Mouse (Mus musculus) liver, adult 2 months (tissue): ENCODE results near the gene Arhgef18. TPM values are rescaled to one million over a fixed set of nuclear protein-coding genes. Genes with fewer than 3 reads are reported as not detected.

ENCODE experiments used
- DNase-seq: peaks from one replicate; pipeline ENCODE4 v3.0.0-alpha.2; 2011; ENCODE audit warnings: low read depth, low spot score; ENCODE audit errors: extremely low read depth
- H3K27ac ChIP-seq: fragments of 200-500 bp; replicated peaks from 2 replicates; pipeline ENCODE4 v1.5.1; 2012; ENCODE audit warnings: low read depth, mild to moderate bottlenecking, control low read depth, inconsistent platforms, low read length; ENCODE audit not compliant: insufficient read depth
- H3K27me3 ChIP-seq: fragments of 200-500 bp; 2 replicates; pipeline ENCODE4 v1.6.1; 2012; ENCODE audit warnings: mild to moderate bottlenecking, moderate library complexity, low read length, inconsistent platforms; ENCODE audit not compliant: control insufficient read depth, insufficient read depth
- H3K36me3 ChIP-seq: fragments of 200-500 bp; 2 replicates; pipeline ENCODE4 v1.6.1; 2012; ENCODE audit warnings: low read length, inconsistent platforms; ENCODE audit not compliant: control insufficient read depth, insufficient read depth
- H3K4me1 ChIP-seq: fragments of 200-500 bp; 2 replicates; pipeline ENCODE4 v1.6.1; 2011; ENCODE audit warnings: low read length; ENCODE audit not compliant: control insufficient read depth, insufficient read depth
- H3K4me3 ChIP-seq: fragments of 200-500 bp; 2 replicates; pipeline ENCODE4 v1.5.1; 2011; ENCODE audit warnings: low read depth, mild to moderate bottlenecking, control low read depth, low read length, moderate library complexity; ENCODE audit not compliant: insufficient read depth
- H3K79me2 ChIP-seq: fragments of 200-500 bp; 2 replicates; pipeline ENCODE4 v1.6.1; 2012; ENCODE audit warnings: inconsistent platforms, mild to moderate bottlenecking, low read length, moderate library complexity; ENCODE audit not compliant: control insufficient read depth, insufficient read depth
- H3K9ac ChIP-seq: fragments of 200-500 bp; 2 replicates; pipeline ENCODE4 v1.6.1; 2012; ENCODE audit warnings: low read depth, mild to moderate bottlenecking, control low read depth, inconsistent platforms, low read length
- CTCF ChIP-seq: fragments of 200-500 bp; IDR thresholded peaks from 2 replicates; pipeline ENCODE4 v1.5.1; 2011; ENCODE audit warnings: low read depth, low read length, control low read depth
- POLR2A ChIP-seq: fragments of 200-500 bp; IDR thresholded peaks from 2 replicates; pipeline ENCODE4 v1.6.1; 2011; ENCODE audit warnings: low read length, control low read depth; ENCODE audit not compliant: insufficient read depth; ENCODE audit errors: extremely low read depth
- WGBS: fragments of 180-500 bp; shearing (Covaris S2); methylation state at CpG from one replicate; pipeline ENCODE4 v1.1.7; 2018; 5-methylcytosine and 5-hydroxymethylcytosine counted together
- polyA plus RNA-seq: library from polyadenylated mRNA; depleted of rRNA; stranded (reverse); fragments of >200 nt; gene quantifications from 2 replicates; pipeline ENCODE4 v1.2.3, GENCODE M21; 2012; rRNA removed
- total RNA-seq: library from RNA; depleted of rRNA; stranded (reverse); fragments of >200 nt; gene quantifications from 2 replicates; pipeline ENCODE4 v1.2.3, GENCODE M21; 2014; rRNA removed

The Arhgef18 gene
- 9.7 and 10.7 TPM in 2 replicates for total RNA-seq
- polyA plus RNA-seq = 15.6 and 15.8 TPM in 2 replicates

GRCm38 (mm10) chr8:3392771-3393710 is at the start of gene Arhgef18:
Arhgef18 (plus strand) TSS chr8:3393006.
- Histone ChIP-seq H3K27ac (peak within 1 kb of the TSS; percentile 74), H3K4me3 (peak within 1 kb of the TSS; percentile 83), H3K9ac (peak within 1 kb of the TSS; percentile 82), H3K79me2 (peaks cover 30% of the 10 kb centered on the region; the same call in 1 of the 2 replicates), H3K36me3 (no peaks in the 10 kb centered on the region), H3K4me1 (peaks cover 22% of the 10 kb centered on the region), H3K27me3 (no peaks in the 10 kb centered on the region)
- TF ChIP-seq POLR2A (peak; percentile 78; the same call in 1 of the 2 replicates), CTCF (no peak)
- DNase-seq = peak; percentile 88
- 2% methylated on average over 48 of the region's 48 CpGs for WGBS

- no peak for TF ChIP-seq POLR2A
- no peak for TF ChIP-seq CTCF
- H3K27ac ChIP-seq = no peak overlapping the region
- H3K27me3 ChIP-seq = no peaks in the 10 kb centered on the region
- no peak overlapping the region for H3K9ac ChIP-seq
- DNase-seq = no peak
- WGBS = 97% methylated on average over 6 of the region's 6 CpGs
- H3K36me3 ChIP-seq = no peaks in the 10 kb centered on the region
- peaks cover 6% of the 10 kb centered on the region; the same call in 1 of the 2 replicates for H3K4me1 ChIP-seq
- no peak overlapping the region for H3K4me3 ChIP-seq
- no peaks in the 10 kb centered on the region for H3K79me2 ChIP-seq
These were observed 47.5 kb upstream of the Arhgef18 start for GRCm38 (mm10) chr8:3345337-3345736.

DNA sequence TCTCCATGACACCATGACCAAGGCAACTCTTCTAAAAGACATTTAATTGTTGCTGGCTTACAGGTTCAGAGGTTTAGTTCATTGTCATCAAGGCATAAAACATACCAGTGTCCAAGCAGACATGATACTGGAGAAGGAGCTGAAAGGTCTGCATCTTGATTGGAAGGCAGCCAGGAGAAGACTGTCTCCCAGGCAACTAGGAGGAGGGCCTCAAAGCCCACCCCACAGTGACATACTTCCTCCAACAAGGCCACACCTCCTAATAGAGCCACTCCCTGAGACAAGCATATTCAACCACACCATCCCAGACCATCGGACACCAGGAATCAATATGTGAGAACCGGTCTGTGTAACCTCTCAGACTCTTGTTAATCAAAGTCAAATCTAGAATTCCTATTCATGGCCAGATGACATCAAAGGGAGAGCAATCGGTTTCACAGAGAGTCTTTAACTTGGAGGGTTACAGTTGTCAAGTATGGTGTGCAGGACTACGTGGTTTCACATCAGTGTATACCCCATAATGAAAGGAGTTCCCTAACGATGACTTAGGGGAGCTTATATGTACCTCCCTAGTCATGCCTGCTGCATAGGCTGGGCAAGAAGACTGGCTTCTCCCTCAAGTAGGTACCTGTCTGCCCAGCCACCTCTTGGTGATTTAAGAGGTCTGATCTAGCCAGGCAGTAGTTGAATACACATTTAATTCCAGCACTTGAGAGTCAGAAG is 46.0 kb upstream of the Arhgef18 start:
- Histone ChIP-seq H3K27me3 (no peaks in the 10 kb centered on the region), H3K4me3 (no peak overlapping the region), H3K9ac (no peak overlapping the region), H3K27ac (no peak overlapping the region), H3K4me1 (peaks cover 6% of the 10 kb centered on the region; the same call in 1 of the 2 replicates), H3K36me3 (no peaks in the 10 kb centered on the region), H3K79me2 (no peaks in the 10 kb centered on the region)
- DNase-seq = no peak
- 85% methylated on average over 5 of the region's 5 CpGs for WGBS
- TF ChIP-seq CTCF = no peak
- TF ChIP-seq POLR2A = no peak

- Histone ChIP-seq H3K9ac (no peak overlapping the region), H3K79me2 (no peaks in the 10 kb centered on the region), H3K4me1 (peaks cover 9% of the 10 kb centered on the region), H3K27ac (no peak overlapping the region), H3K4me3 (no peak overlapping the region), H3K27me3 (no peaks in the 10 kb centered on the region), H3K36me3 (no peaks in the 10 kb centered on the region)
- peak; percentile 62 for DNase-seq
- 14% methylated on average over 13 of the region's 13 CpGs for whole genome bisulfite sequencing
- TF ChIP-seq CTCF (no peak), POLR2A (no peak)
These were observed 44.5 kb upstream of the Arhgef18 start for GRCm38 (mm10) chr8:3348142-3348823.

DNA sequence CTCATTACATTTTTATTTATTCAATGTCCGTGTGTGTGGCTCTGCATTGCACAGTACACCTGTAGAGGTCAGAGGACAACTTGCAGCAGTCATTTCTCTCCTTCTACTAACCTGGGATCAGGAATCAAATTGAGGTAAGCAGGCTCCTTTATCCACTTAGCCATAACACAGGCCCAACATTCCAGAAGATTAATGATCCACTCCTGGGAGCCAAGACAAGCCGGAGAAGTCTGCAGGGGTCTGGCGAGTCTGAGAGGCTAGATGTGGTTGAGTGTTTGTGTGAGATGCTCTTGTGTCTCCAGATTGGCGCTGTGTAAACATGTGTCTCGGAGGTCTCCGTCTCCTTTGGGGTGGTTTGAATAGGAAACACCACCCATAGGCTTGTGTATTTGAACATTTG is 42.1 kb upstream of the Arhgef18 start:
- Histone ChIP-seq H3K79me2 (no peaks in the 10 kb centered on the region), H3K9ac (no peak overlapping the region), H3K4me3 (no peak overlapping the region), H3K4me1 (peaks cover 9% of the 10 kb centered on the region), H3K27ac (no peak overlapping the region), H3K27me3 (no peaks in the 10 kb centered on the region), H3K36me3 (no peaks in the 10 kb centered on the region)
- DNase-seq = no peak
- TF ChIP-seq POLR2A (no peak), CTCF (no peak)
- WGBS = 79% methylated on average over 6 of the region's 6 CpGs
